Mouse (Mus musculus) WW6 (cell line): ENCODE data around the gene Hbb-bh1.
A peak's percentile ranks its signal among the peaks of the same experiment; 100 is the strongest.
"Not testable (repeated sequence)": the region's sequence is repeated elsewhere in the genome, so short reads cannot be mapped to it uniquely, and the experiment has no call there.

ENCODE experiments used
- DNase-seq: peaks from one replicate; pipeline ENCODE4 v3.0.0-alpha.2; 2013; ENCODE audit warnings: low read depth, low spot score

Gene Hbb-bh1

GRCm38 (mm10) chr7:103843034-103843433 is at the start of gene Hbb-bh1:
TSS of gene Hbb-bh1 (minus strand) at chr7:103843164.
- no peak for DNase-seq

- no peak for DNase-seq
Observed at GRCm38 (mm10) chr7:103886152-103886551, 43.2 kb upstream of the Hbb-bh1 start, which contains the start of gene Olfr66. TSS of gene Olfr66 (minus strand) at chr7:103886252.

DNA sequence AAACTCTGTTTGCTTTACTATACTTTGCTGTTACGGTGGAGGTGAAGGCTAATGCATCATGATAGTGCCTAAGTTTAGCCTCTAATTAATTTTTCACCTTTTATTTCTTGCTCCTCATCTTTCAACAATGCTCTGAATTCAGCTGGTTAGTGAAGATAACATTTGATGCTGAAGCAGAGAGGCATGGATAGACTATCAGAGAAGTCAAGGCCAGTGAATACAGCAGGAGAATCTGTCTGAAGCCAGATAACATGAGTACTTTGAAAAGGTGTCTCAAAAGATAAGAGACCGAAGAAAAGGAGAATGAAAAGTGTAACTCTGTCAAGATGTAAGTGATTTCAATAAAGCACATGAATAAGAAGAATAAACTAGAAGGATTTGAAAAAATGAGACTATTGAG is 34.1 kb upstream of the Hbb-bh1 start:
- DNase-seq, result no peak

DNA sequence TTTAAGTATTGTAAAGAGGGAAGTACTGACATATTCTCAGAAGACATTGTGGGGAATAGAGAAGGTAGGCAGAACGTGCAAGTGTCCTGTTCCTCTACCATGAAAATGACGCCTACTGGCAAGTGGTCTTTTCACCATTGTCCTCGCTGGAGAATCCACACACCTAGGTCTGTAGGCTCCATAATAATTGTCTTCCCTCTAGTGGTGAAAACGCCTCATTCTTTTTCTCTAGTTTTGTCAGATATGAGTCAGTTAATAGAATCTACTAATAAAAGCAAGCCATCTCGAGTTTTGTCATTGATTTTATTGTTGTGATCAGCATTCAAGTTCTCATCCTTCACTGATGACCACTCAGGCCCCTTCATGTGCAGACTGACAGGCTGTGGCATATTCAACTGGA is 31.5 kb upstream of the Hbb-bh1 start:
- DNase-seq, result no peak

- no peak for DNase-seq
Observed at GRCm38 (mm10) chr7:103873064-103873463, 30.1 kb upstream of the Hbb-bh1 start.

DNA sequence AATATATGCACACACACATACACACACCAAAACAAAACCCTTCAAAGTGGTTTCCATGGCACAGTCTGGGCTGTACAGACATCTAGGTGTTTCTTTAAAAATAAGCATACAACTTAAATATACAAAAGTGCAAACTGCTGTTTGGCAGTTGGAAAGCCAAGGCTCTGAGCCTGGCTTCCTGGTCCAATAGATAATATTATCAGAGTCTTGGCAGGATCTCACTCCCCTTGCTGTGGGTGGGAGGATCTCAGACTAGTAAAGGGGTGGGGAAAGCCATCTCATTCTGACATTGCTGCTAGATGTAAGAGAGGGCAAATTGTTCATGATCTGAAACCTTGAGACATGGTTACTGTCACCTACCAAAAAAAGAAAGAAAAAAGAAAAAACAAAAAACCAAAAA is 27.7 kb upstream of the Hbb-bh1 start:
- DNase-seq, result no peak

DNA sequence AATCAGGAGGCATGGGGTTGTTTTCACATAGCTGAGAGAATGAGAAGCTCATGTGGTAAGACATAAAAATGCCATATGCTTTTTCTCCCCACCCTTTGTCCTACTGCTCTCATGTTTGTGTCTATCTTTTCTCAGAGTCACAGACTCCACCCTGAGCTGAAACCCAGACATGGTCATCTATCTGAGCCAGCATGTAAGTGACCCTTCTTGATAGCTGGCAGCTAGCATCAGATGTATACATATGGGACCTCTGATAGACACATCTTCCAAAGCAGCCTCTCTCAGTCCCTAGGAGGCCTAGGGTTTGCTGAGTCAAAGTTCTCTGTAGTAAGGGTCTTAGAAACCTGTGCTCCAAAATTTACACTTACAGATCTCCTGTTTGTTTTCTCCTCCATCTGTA is 22.8 kb upstream of the Hbb-bh1 start:
- no peak for DNase-seq

- DNase-seq, result no peak
Observed at GRCm38 (mm10) chr7:103861531-103861930, 18.6 kb upstream of the Hbb-bh1 start.

DNA sequence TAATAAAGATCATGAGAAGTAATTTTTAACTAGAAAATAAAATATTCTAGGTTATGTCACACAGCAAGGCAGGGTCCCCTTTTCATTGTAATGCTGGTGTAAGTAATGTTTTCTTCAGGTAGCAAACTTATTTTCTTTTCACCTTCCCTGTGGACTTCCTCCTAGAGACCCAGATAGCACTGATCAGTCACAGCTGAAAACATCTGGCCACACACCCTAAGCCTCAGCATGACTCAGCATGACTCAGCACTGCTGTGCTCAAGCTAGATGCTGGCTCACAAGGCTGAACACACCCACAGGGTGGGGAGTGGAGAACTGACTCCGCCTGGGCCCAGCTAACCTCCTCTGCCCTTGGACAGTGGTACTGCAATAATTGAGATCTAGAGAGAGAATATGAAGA is 17.9 kb upstream of the Hbb-bh1 start:
- DNase-seq, result peak; percentile 74

- no peak for DNase-seq
Observed at GRCm38 (mm10) chr7:103859076-103859475, 16.1 kb upstream of the Hbb-bh1 start.

GRCm38 (mm10) chr7:103854669-103855068 is 11.7 kb upstream of the Hbb-bh1 start:
- no peak for DNase-seq

DNA sequence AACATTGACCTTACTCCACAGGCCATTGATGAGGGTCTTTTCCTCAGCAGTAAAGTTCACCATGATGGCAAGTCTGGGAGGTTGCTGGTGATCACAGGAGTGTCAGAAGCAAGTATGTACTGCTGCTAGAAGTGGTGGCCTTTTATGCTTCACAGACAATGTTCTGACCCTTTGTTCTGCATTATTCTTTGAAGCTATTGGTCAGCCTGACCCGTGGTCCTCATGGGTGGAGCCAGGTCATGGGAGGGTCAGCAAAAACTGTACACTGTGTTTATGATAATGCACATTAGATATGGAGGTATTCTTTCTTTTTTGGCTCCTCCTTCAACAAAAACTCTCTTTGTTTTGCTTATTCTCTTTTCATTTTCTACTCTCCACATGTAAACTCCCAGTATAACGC is 10.1 kb upstream of the Hbb-bh1 start, which contains the start of gene Hbb-y:
TSS of gene Hbb-y (minus strand) at position 127 of the 400 bp plus-strand sequence.
- DNase-seq, result no peak

DNA sequence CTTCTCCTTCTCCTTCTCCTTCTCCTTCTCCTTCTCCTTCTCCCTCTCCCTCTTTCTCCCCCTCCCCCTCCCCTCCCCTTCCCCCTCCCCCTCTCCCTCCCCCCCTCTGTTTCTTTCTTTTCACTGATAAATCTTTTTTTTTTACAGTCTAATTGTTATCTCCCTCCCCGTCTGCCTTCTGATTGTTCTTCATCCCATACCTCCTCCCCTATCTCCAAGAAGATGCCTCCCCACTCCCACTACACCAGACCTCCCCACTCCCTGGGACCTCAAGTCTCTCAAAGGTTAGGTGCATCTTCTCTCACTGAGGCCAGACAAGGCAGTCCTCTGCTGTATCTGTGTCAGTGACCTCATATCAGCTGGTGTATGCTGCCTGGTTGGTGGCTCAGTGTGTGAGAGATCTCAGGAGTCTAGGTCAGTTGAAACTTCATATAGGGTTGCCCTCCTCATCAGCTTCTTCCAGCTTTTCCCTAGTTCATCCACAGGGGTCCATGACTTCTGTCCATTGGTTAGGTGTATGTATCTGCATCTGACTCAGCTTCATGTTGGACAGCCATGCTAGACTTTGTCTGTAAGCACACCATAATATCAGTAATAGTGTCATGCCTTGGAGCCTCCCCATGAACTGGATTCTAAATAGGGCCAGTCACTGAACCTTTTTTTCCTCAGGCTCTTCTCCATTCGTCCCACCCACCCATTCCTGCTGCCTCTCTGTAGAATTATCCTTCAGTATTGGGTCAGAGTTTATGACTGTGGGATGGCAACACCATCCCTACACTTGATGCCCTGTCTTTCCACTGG is 1.8 kb upstream of the Hbb-bh1 start:
- DNase-seq, result no peak

GRCm38 (mm10) chr7:103840268-103840667 is 2.7 kb downstream of the Hbb-bh1 start, which contains the start of gene Hbb-bh2:
TSS of gene Hbb-bh2 (minus strand) at chr7:103840520.
- DNase-seq, result no peak

GRCm38 (mm10) chr7:103827808-103828207 is 15.2 kb downstream of the Hbb-bh1 start, which contains the start of gene Hbb-bs:
TSS of gene Hbb-bs (minus strand) at chr7:103828096.
- no peak for DNase-seq

- not testable (repeated sequence) for DNase-seq
Observed at GRCm38 (mm10) chr7:103827139-103827538, 15.8 kb downstream of the Hbb-bh1 start.

DNA sequence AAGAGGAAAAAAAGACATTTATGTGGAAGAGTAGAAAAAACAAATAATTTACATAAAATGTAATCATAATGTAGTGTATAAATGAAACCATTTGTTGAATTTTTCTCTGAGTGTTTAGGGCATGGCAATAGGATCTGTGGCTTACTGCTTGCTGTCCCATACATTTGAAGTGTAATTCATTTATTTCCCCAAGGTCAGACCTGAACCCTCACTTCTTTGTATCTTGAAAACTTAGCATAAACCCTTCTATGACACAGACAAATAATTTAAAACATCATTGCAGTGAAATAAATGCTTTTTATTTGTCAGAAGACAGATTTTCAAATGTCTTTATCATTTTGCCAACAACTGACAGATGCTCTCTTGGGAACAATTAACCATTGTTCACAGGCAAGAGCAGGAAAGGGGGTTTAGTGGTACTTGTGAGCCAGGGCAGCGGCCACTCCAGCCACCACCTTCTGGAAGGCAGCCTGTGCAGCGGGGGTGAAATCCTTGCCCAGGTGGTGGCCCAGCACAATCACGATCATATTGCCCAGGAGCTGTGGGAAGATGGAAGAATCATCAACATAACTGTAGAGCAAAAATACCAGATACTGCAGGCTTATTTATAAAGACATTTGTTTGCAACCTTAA is 16.6 kb downstream of the Hbb-bh1 start:
- DNase-seq, result no peak

DNA sequence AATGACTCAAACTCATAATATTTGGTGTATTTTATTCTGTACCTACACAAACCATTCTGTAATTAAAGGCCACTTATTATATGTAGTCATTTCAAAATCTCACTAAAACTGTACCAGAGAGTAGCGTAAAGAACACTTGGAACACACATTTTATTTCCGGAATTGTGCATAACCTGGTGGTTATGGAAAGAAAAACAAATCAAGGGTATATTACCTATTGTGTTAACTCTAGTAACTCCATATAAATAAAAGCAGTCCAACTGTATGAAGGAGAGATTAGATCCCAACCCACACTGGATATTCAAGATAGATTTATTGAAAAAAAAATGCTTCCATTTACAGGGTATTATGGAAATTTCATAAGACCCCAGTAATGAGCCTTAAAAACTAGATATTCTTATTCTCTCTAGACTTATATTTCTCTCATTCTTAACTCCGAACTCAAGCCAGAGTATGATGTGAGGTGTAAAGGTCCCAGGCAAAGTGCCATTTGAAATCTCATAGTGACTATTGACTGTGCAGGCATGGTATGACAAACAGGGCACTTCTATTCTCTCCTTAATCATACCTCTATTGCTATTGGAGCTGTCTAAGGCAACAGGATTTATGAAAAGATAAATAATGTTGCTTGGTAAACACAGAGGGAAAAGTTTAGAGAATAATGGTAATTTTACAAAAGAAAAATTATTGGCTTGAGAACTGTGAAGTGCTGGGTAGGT is 17.3 kb downstream of the Hbb-bh1 start:
- DNase-seq, result no peak

DNA sequence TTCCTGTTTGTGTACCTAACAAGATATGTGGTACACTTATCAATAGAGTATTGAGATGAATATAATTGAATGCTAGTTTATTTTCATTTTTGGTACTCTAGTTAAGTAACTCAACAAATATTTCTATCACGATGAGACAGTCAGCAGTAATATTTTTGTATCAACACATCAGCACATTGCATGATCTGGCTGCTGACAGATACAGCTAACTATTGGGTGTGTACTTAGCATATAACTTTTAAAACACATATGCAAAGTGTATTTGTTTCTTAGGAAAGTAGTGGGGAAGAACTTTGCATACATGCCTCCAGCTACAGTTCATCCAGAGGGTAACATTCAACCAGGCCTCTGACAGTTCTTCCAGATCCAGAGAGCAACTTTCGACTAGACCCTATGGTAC is 18.4 kb downstream of the Hbb-bh1 start:
- no peak for DNase-seq

- not testable (repeated sequence) for DNase-seq
Observed at GRCm38 (mm10) chr7:103815085-103815484, 27.9 kb downstream of the Hbb-bh1 start.

DNA sequence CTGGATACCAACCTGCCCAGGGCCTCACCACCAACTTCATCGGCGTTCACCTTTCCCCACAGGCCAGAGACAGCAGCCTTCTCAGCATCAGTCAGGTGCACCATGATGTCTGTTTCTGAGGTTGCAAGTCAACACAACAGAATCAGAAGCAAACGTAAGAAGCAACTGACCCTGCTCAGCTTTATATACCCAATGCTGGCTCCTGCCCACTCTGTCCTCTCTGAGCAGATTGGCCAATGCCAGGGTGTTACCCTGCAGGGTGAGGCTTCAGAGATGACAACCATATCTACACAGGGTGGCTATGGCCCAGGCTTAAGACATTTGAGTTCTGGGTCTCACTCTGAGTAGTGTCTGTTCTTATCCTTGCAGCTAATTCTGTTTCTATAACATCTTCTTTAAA is 29.2 kb downstream of the Hbb-bh1 start, which contains the start of gene Hbb-bt:
TSS of gene Hbb-bt (minus strand) at position 231 of the 400 bp plus-strand sequence.
- DNase-seq, result no peak

- DNase-seq, result not testable (repeated sequence)
Observed at GRCm38 (mm10) chr7:103813152-103813551, 29.8 kb downstream of the Hbb-bh1 start.
